Mouse (Mus musculus): ENCODE results near the gene Phka2. TPM values are rescaled to one million over a fixed set of nuclear protein-coding genes. Genes with fewer than 3 reads are reported as not detected.

Phka2 gene
- polyA plus RNA-seq, 1 experiment from 2014 or later = 21.3 TPM

GRCm38 (mm10) chrX:160603981-160604541 lies 102.1 kb downstream of the Phka2 start:
- Histone ChIP-seq H3K4me2 (replicated peaks; ENCODE audit: low read depth, low read length) (no peak overlapping the region), H3K4me3 (ENCODE audit: low read depth, low read length) (no peak overlapping the region), H3K9ac (replicated peaks; ENCODE audit: low read depth, low read length) (no peak overlapping the region), H3K36me3 (ENCODE audit: control insufficient read depth, insufficient read depth, low read length) (no peaks in the 10 kb centered on the region), H3K27ac (ENCODE audit: low read length) (no peak overlapping the region), H3K9me3 (ENCODE audit: control insufficient read depth, low read depth, low read length) (no peaks in the 10 kb centered on the region), H3K27me3 (ENCODE audit: control insufficient read depth, insufficient read depth, low read length) (no peaks in the 10 kb centered on the region), H3K4me1 (ENCODE audit: control insufficient read depth, insufficient read depth, low read length) (no peaks in the 10 kb centered on the region)
- WGBS = 57% methylated on average over 6 of the region's 6 CpGs
- no peak for ATAC-seq (ENCODE audit: insufficient number of reproducible peaks, insufficient read depth, low FRiP score, low read depth)

- Histone ChIP-seq H3K9me3 (ENCODE audit: control insufficient read depth, low read depth, low read length) (no peaks in the 10 kb centered on the region), H3K4me2 (replicated peaks; ENCODE audit: low read depth, low read length) (no peak overlapping the region), H3K9ac (replicated peaks; ENCODE audit: low read depth, low read length) (no peak overlapping the region), H3K27ac (ENCODE audit: low read length) (no peak overlapping the region), H3K4me3 (ENCODE audit: low read depth, low read length) (no peak overlapping the region), H3K36me3 (ENCODE audit: control insufficient read depth, insufficient read depth, low read length) (no peaks in the 10 kb centered on the region), H3K4me1 (ENCODE audit: control insufficient read depth, insufficient read depth, low read length) (no peaks in the 10 kb centered on the region), H3K27me3 (ENCODE audit: control insufficient read depth, insufficient read depth, low read length) (no peaks in the 10 kb centered on the region)
- WGBS = 36% methylated on average over 3 of the region's 3 CpGs
- no peak for ATAC-seq (ENCODE audit: insufficient number of reproducible peaks, insufficient read depth, low FRiP score, low read depth)
These were observed 107.9 kb downstream of the Phka2 start for GRCm38 (mm10) chrX:160609849-160610248.

GRCm38 (mm10) chrX:160610482-160610881 lies 108.5 kb downstream of the Phka2 start:
- ATAC-seq (ENCODE audit: insufficient number of reproducible peaks, insufficient read depth, low FRiP score, low read depth) = no peak
- Histone ChIP-seq H3K27me3 (ENCODE audit: control insufficient read depth, insufficient read depth, low read length) (no peaks in the 10 kb centered on the region), H3K4me1 (ENCODE audit: control insufficient read depth, insufficient read depth, low read length) (no peaks in the 10 kb centered on the region), H3K9me3 (ENCODE audit: control insufficient read depth, low read depth, low read length) (no peaks in the 10 kb centered on the region), H3K4me2 (replicated peaks; ENCODE audit: low read depth, low read length) (no peak overlapping the region), H3K4me3 (ENCODE audit: low read depth, low read length) (no peak overlapping the region), H3K9ac (replicated peaks; ENCODE audit: low read depth, low read length) (no peak overlapping the region), H3K27ac (ENCODE audit: low read length) (no peak overlapping the region), H3K36me3 (ENCODE audit: control insufficient read depth, insufficient read depth, low read length) (no peaks in the 10 kb centered on the region)
- WGBS = 80% methylated on average over 2 of the region's 2 CpGs

- H3K4me2 ChIP-seq (replicated peaks; ENCODE audit: low read depth, low read length) = no peak overlapping the region
- WGBS = 53% methylated on average over 4 of the region's 4 CpGs
- H3K36me3 ChIP-seq (ENCODE audit: control insufficient read depth, insufficient read depth, low read length) = no peaks in the 10 kb centered on the region
These were observed 109.1 kb downstream of the Phka2 start for GRCm38 (mm10) chrX:160610882-160611644.

More at GRCm38 (mm10) chrX:160610882-160611644, 109.1 kb downstream of the Phka2 start:
- H3K27ac ChIP-seq (ENCODE audit: low read length) = no peak overlapping the region
- ATAC-seq (ENCODE audit: insufficient number of reproducible peaks, insufficient read depth, low FRiP score, low read depth) = no peak
- H3K27me3 ChIP-seq (ENCODE audit: control insufficient read depth, insufficient read depth, low read length) = no peaks in the 10 kb centered on the region
- H3K4me3 ChIP-seq (ENCODE audit: low read depth, low read length) = no peak overlapping the region
- no peaks in the 10 kb centered on the region for H3K4me1 ChIP-seq (ENCODE audit: control insufficient read depth, insufficient read depth, low read length)
- H3K9me3 ChIP-seq (ENCODE audit: control insufficient read depth, low read depth, low read length) = no peaks in the 10 kb centered on the region
- H3K9ac ChIP-seq (replicated peaks; ENCODE audit: low read depth, low read length) = no peak overlapping the region

Other genes starting within 250 kb of the Phka2 start
- 2.9 and 3.3 TPM in 2 replicates for gene Adgrg2, start 111.5 kb upstream of the Phka2 start, polyA plus RNA-seq (2014; fragmentation: Nextera tagmentation; extraction: Ambion mirVana)
- gene Ppef1, start 233.6 kb downstream of the Phka2 start, polyA plus RNA-seq (2014; fragmentation: Nextera tagmentation; extraction: Ambion mirVana) = not detected in 2 replicates